Mouse (Mus musculus) c-Kit-positive CD71-negative TER-119-negative erythroid progenitor cells, embryonic 14.5 days (primary cell): ENCODE data around the gene Crip2.

Experiments used
- DNase-seq: peaks from one replicate; pipeline ENCODE4 v3.0.0-alpha.2; 2013; ENCODE audit warnings: low read depth

Crip2 gene

DNA sequence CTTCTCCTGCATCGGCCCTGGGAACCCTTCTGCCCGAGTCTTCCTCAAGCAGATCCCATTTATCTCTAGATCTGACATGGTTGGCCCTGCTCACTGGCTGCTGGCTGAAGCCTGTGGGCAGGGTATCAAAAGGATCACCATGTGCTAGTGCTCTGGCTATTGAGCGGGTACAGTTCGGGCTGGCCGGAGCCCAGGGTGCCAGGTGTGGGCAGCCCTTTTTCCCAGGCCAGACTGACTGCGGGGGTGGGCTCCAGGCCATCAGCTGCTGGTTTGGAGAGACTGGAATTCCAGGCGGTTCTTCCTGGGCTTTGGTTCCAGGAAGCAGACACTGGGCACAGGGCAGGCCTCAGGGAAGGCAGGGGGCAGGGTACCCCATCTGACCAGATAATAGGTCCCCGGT is 7.4 kb downstream of the Crip2 start:
- no peak for DNase-seq

DNA sequence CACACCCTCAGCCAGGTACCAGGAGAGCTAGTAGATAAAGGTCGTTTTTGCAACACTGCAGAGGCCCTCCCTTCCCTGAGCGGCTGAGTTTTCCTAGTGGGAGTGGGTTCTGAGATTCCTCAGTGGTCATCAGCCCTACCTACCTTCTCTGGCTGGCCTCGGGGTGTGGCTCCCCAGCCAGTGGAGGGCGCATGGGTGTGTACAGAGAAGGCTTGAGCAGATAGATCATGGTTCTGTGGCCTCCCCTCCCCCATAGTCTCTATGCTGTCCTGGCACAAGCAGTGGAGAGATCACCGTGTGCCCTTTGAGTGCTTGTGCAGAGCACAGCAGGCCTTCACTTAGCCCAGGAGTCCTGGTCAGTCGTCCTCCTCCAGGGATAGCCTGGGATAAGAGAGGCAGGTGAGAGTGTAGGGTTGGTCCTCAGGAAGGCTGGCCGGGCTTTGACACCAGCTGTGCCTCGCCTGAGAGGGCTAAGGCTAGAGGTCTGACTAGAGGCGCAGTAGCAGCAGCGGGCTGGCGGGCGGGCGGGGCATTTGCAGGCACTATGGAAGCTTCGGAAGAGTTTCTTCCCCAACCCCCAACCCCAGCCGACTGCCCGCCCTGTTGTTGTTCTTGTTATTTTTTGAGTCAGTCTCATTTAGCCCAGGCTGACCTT is 8.5 kb downstream of the Crip2 start:
- no peak for DNase-seq

DNA sequence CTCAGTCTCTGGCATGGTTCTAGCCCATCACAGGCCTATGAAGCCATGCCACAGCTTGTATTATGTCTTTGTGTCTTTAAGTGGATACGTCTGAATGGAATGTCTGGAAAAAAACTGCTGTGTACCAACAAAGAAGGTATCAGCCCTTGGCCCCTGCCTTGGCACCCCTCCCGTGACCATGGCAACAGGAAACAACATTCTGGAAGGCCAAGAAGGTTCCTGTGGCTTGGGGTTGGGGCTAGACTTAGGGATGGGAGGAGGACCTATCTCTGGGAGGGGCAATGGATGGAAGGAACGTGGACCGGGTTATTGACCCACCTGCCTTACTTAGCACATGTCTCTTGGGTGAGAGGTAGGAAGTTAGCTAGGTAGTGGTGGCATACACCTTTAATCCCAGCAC is 9.3 kb downstream of the Crip2 start:
- DNase-seq: no peak

- DNase-seq: no peak
Measured at GRCm38 (mm10) chr12:113149896-113150295, 9.9 kb downstream of the Crip2 start.

DNA sequence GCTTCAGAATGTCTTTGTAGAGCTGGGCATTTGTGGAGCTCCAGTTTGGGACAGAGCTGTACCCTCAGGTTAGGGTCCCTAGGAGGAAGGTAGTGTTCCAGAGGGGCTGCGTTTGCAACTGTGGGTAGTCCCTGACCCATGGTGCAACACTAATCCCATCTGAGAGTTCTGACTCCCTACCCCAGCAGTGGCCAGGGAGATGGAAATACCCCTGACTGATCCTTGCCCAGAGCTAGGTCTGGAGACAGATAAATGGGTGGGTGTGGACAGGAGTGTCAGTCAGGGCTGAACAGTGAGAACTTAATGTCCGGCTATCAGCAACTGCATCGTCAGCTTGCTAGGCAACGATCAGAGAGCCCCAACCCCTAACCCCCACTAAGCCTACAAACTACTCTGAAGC is 10.6 kb downstream of the Crip2 start:
- no peak for DNase-seq

- no peak for DNase-seq
Measured at GRCm38 (mm10) chr12:113151046-113151445, 11.0 kb downstream of the Crip2 start.

DNA sequence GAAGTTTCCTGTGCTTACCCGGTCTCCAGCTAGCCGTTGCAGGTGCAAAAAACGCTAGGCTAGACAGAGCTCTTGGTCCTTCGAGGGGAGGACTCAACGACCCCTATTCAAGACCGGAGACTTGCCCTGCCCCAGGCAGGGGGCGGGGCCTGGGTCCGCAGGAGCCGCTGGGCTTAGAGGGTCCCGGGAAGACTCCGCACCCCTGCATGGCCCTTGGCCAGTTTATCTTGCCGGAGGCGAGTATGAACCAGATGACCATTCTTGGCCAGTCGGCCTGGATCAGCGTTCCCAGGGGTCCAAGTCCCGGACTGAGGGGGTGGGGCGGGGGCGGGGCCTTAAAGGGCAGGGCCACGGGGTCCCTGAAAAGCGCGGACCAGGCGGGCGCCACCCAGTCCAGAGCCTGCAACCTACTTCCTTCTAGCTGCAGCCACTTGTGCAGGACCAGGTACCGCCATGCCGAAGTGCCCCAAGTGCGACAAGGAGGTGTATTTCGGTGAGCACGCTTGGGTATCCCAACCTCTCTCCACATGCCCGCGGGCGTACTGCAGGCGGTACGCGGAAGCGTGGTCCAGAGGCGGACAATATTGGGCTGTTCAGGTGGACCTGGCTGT is 11.7 kb downstream of the Crip2 start:
- DNase-seq: no peak

DNA sequence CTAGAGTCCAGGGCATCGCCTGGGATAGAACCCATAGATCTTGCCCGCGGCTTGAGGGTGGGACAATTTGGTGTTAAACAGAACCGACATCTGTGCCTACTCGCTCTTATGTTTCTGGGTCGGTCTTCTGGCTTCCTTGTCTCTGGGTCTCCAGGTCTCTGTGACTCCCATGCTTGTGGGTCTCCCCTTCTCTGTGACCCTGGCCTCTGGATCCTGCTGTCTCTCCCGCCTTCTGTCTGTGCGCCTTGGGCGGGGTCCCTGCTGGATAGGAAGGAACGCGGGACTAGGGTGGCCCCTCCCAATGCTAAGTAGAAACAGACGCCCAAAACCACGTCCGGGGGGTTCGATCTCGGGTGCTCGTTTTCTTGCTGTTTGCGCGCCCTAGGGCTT is 12.2 kb downstream of the Crip2 start:
- DNase-seq: no peak

GRCm38 (mm10) chr12:113152991-113153525 is 13.0 kb downstream of the Crip2 start:
- DNase-seq: no peak

DNA sequence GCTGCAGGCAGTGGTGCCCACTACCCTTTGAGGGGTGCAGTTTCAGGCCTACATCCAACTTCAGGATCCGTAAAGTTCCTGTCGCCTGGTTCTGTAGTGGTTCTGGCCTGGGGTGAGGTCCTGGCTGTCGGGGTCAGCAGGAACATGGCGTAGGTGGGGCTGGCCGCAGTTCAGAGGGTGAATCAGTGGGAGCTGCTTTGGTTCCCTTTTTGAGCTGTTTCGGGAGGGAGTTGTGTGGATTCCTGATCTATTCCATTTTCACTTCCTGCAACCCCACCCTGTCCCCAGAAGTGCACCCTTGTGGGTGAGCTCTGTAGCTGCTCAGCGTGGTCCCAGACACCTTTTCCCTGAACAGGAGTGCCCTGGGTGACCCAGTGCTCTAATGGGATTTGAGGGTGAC is 13.9 kb downstream of the Crip2 start:
- no peak for DNase-seq

DNA sequence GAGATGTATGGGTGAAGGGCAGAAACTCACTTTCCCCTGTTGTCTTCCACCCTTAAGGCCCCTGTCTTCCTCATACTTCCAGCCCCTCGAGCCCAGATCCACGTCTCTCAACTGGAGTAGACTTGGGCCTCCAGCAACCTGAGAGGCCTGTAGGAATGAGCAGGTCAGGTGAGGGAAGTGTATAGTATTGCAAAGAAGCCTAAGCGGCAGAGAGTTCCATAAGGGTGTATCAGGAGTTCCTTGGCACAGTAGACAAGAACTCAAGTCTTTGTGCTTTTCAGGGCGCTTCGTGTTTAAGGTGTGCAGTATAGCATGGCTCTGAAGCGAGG is 14.7 kb downstream of the Crip2 start:
- DNase-seq: no peak

- no peak for DNase-seq
Measured at GRCm38 (mm10) chr12:113155076-113155771, 15.2 kb downstream of the Crip2 start.

DNA sequence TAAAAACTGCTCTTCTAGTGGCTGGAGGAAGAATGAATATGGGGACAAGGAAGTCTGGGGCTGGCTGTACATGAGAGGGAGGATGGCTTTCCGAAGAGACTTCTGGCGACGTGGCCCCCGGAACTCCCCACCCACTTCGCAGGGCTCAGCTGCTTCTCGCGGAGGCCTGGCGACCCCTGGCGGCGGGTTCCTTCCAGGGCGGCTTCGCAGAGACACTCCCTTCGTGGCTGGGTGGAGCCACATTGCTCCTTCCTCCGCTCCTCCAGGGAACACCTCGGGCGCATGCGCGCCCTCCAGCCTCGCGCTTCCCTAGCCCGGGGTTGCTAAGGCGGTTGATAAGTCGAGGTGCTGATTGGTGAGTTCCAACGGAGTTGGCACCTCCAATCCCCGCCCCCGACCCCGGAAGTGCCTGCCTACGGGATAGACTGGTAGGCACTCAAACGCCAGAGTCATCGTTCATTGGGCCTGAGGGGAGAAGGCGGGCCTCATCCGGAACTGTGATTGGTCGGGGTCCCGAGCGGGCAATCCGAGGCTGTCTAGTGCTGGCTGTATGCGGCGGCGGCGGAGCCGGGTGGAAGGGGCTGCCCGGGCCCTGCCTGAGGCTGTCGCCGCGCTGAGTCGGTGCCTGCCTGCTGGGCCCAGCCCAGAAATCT is 16.0 kb downstream of the Crip2 start, which contains the start of gene Tedc1:
TSS of gene Tedc1 (plus strand) at position 535 of the 653 bp plus-strand sequence.
- peak; percentile 98 for DNase-seq

GRCm38 (mm10) chr12:113156540-113156929 is 16.5 kb downstream of the Crip2 start:
- DNase-seq: no peak

DNA sequence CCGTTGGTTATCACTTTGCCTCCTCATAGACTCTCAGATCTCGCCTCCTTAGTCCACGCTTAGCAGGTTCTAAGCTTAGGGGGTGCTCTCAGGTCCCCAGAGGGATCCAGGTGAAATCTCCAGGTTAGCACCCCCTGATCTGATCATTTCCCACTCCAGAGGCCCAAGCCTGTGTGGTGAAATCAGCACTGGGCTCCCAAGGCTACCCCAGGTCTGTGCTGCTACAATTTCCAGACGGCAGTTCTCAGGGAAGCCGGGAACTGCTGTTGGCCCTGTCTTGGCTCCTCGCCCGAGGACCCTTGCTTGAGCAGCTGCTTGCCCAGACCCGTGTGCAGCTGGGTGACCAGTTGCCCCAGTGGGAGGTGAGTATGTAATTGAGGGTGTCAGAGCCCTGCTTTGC is 17.0 kb downstream of the Crip2 start:
- DNase-seq: no peak

- no peak for DNase-seq
Measured at GRCm38 (mm10) chr12:113157521-113157920, 17.5 kb downstream of the Crip2 start.

DNA sequence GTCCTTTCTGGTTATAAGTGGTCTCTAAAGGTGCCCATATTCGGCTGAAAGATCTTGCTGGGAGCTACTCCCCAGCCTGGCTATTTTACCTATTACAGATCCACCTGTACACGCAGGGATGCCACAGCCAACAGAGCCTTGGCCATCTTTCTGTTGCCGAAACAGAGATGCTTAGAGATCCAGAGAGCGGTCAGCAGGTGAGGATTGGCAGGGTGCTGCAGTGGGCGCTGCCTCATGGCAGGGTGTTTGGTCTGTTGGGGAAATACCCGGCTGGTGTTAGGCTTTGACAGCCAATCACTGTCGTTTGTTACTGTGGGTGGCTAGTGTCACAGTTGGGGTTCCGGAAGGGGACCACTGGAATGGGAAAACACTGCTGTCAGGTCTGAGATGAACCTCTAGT is 17.9 kb downstream of the Crip2 start:
- DNase-seq: no peak

DNA sequence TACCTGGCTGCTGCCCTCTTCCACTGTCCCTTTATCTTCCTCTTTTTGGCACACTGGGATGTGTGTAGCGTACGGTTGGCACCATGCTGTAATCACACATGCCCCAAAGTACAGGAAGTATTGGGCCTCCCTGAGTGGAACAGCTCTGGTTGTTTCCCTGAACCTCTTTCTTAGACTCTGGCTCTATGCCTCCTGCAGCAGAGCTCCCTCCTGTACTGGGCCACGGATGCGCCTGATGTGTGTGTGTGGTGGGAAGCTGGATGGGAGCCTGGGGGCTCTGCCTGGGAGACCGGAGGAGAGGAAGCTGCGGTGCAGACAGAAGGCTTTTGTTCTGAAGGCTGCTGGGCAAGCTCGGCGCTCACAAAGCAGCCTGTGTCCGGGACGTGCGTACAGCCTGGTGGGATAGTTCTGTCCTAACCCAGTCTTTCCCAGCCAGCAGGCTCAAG is 23.5 kb downstream of the Crip2 start:
- DNase-seq: no peak

DNA sequence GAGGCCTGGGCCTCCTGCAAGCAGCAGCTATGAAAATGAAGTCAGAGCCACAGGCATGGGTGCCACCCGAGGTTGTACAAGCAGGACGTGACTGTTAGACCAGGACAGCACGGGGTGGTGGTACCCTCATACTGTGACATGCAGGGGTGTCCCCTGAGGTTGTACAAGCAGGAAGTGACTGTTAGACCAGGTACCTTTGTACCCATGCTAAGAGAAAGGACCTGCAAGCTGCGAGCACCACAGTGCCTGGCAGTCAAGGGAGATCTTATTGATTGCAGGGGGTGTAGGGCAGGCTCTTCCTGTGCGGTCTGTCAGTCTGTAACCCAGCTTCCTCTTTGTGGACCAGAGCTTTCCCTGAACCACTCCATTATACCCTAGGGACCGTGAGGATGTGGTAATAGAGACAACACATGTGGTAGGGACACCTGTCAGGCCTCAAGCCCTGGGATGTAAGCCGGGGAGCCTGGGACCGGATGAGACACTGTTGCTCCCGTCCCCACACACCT is 28.0 kb downstream of the Crip2 start:
- no peak for DNase-seq

DNA sequence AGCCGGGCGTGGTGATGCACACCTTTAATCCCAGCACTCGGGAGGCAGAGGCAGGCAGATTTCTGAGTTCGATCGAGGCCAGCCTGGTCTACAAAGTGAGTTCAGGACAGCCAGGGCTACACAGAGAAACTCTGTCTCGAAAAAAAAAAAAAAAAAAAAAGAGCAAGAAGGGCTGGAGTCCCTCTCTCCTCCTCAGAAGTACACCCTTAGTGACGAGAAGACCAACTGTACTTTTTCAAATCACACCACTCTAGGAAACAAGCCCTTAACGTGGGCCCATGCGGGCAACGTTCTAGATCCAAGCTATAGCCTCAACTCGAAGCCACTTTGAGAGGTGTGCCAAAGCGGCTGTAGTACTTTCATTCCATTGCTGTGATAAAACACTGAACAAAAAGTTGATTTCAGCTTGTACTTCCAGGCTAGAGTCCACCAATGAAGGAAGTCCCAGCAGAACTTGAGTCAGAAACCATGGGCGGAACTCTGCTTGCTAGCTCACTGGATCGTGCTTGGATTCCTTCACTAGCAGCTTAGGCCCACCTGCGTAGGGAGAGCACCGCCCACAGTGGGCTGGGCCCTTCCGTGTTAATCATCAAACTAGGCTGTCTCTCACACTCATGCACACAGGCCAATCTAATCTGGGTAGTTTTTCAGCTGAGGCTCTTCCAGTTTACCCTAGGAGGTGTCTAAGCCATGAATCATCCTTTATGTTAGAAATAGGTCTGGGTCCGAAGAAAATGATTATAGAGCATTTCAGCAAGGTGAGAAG is 37.1 kb downstream of the Crip2 start:
- no peak for DNase-seq

GRCm38 (mm10) chr12:113181020-113181419 is 41.0 kb downstream of the Crip2 start:
- no peak for DNase-seq

DNA sequence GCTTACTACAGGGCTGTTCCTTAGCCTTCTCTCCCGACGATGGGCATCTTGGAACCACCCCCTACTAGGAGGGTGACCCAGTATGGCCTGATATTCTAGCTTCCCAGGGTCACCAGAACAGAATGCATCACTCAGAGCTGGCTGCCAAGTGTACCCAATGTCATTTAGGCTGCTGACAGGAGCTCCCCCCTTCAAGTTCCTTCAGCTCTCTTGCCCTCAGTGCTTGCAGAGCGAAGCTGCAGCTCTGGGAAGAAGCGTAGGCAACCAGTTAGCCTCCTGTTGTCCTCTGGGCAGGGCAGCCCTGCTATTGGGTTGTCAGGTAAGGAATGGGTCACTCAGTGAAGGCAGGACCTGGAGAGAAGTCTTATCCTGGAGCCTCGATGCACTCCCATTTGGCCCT is 44.9 kb downstream of the Crip2 start:
- no peak for DNase-seq
